10 mouse cellular contexts compared by ENCODE assay signal in genomic region chr10:127530945-127531344, GRCm38 (mm10). TPM values are rescaled to one million over a fixed set of nuclear protein-coding genes. Genes with fewer than 3 reads are reported as not detected.
DNase-seq lines count a peak whose midpoint lies in the region; ATAC-seq and TF ChIP-seq lines count a peak whose summit lies in the region.
"Had no signal": no experiment of that assay in that cellular context is flagged by ENCODE, and none has a peak within 500 bp of the region (broad histone marks: within the 10 kb centered on the region; RNA-seq: fewer than 3 reads in every experiment).

No protein-coding gene starts in this region.

- H3K27ac ChIP-seq in intestine, embryonic 14.5 days (ENCODE audit: low read depth): no peak overlapping the region
- H3K27ac ChIP-seq in intestine, postnatal 0 days (ENCODE audit: low read depth, low read length): no peak overlapping the region
- H3K27ac ChIP-seq in forebrain, embryonic 11.5 days (ENCODE audit: low read depth, low read length): 0 out of 2 replicates have a peak overlapping the region, but pooled peaks have one; percentile 21
- H3K27ac ChIP-seq in intestine, embryonic 16.5 days (ENCODE audit: low read length): no peak overlapping the region
- peak overlapping the region; percentile 77 for H3K27ac ChIP-seq in neural tube, embryonic 11.5 days (ENCODE audit: low read depth, low read length)

- H3K27me3 ChIP-seq in intestine, embryonic 14.5 days (replicated peaks; ENCODE audit: control insufficient read depth, insufficient read depth, low read length): peaks cover 100% of the 10 kb centered on the region
- H3K27me3 ChIP-seq in intestine, postnatal 0 days (replicated peaks; ENCODE audit: control insufficient read depth, insufficient read depth, low read length): peaks cover 99% of the 10 kb centered on the region
- peaks cover 98% of the 10 kb centered on the region for H3K27me3 ChIP-seq in forebrain, embryonic 11.5 days (ENCODE audit: control insufficient read depth, insufficient read depth, low read length)
- H3K27me3 ChIP-seq in intestine, embryonic 16.5 days (replicated peaks; ENCODE audit: control insufficient read depth, insufficient read depth, low read length): peaks cover 99% of the 10 kb centered on the region
- peaks cover 98% of the 10 kb centered on the region for H3K27me3 ChIP-seq in neural tube, embryonic 11.5 days (ENCODE audit: control insufficient read depth, insufficient read depth, low read length)

- no peak for ATAC-seq in intestine, embryonic 14.5 days (replicated peaks; ENCODE audit: low FRiP score, low TSS enrichment, low read depth)
- ATAC-seq in intestine, postnatal 0 days: no peak
- ATAC-seq in forebrain, embryonic 11.5 days (replicated peaks; ENCODE audit: low FRiP score): no peak
- ATAC-seq in intestine, embryonic 16.5 days: no peak
- ATAC-seq in neural tube, embryonic 11.5 days (ENCODE audit: insufficient read depth, low FRiP score, low TSS enrichment): no peak
- no peak for ATAC-seq in megakaryocyte-erythroid progenitor cell, adult 5-6 weeks (replicated peaks; ENCODE audit: low FRiP score, low TSS enrichment, poor library complexity, severe bottlenecking)
- ATAC-seq: liver, postnatal 0 days had no signal

- no peak overlapping the region for H3K4me3 ChIP-seq in intestine, embryonic 14.5 days (ENCODE audit: low read depth, low read length)
- H3K4me3 ChIP-seq in intestine, postnatal 0 days (ENCODE audit: low read depth, low read length): no peak overlapping the region
- peak overlapping the region; percentile 41 for H3K4me3 ChIP-seq in forebrain, embryonic 11.5 days (ENCODE audit: low read depth, low read length)
- peak overlapping the region; percentile 19 for H3K4me3 ChIP-seq in intestine, embryonic 16.5 days (ENCODE audit: low read length)
- peak overlapping the region; percentile 51 for H3K4me3 ChIP-seq in neural tube, embryonic 11.5 days (ENCODE audit: low read depth, low read length)

- no peak for DNase-seq in intestine, embryonic 14.5 days (ENCODE audit: low spot score)
- no peak for DNase-seq in forebrain, embryonic 11.5 days (ENCODE audit: low spot score)
- no peak for DNase-seq in neural tube, embryonic 11.5 days (ENCODE audit: low spot score)
- no peak for DNase-seq in adrenal gland, postnatal 4 days (ENCODE audit: low spot score in 2 of 2)
- no peak for DNase-seq in layer of hippocampus, postnatal 14 days (ENCODE audit: low spot score in 2 of 2)
- DNase-seq: liver, postnatal 0 days had no signal

- peaks cover 25% of the 10 kb centered on the region for H3K4me1 ChIP-seq in intestine, embryonic 14.5 days (replicated peaks; ENCODE audit: control insufficient read depth, insufficient read depth, low read length)
- H3K4me1 ChIP-seq in intestine, postnatal 0 days (replicated peaks; ENCODE audit: control insufficient read depth, insufficient read depth, low read length): peaks cover 7% of the 10 kb centered on the region
- H3K4me1 ChIP-seq in forebrain, embryonic 11.5 days (replicated peaks; ENCODE audit: control insufficient read depth, insufficient read depth, low read length): peaks cover 30% of the 10 kb centered on the region
- peaks cover 25% of the 10 kb centered on the region for H3K4me1 ChIP-seq in intestine, embryonic 16.5 days (ENCODE audit: control insufficient read depth, insufficient read depth, low read length)
- H3K4me1 ChIP-seq in neural tube, embryonic 11.5 days (ENCODE audit: control insufficient read depth, insufficient read depth, low read length): peaks cover 34% of the 10 kb centered on the region

- H3K4me2 ChIP-seq in intestine, embryonic 14.5 days (ENCODE audit: low read length): peak overlapping the region; percentile 22; the same call in 1 of the 2 replicates
- no peak overlapping the region for H3K4me2 ChIP-seq in intestine, postnatal 0 days (replicated peaks; ENCODE audit: low read depth)
- peak overlapping the region; percentile 49 for H3K4me2 ChIP-seq in forebrain, embryonic 11.5 days (ENCODE audit: low read depth, low read length, severe bottlenecking)
- 0 out of 2 replicates have a peak overlapping the region, but pooled peaks have one; percentile 12 for H3K4me2 ChIP-seq in intestine, embryonic 16.5 days (ENCODE audit: low read depth, low read length)
- H3K4me2 ChIP-seq in neural tube, embryonic 11.5 days (ENCODE audit: low read depth): peak overlapping the region; percentile 73

- no peak for TF ChIP-seq CTCF in intestine, postnatal 0 days (IDR thresholded peaks at IDR 0.05; ENCODE audit: low read depth)

- under 1% methylated on average over 19 of the region's 25 CpGs for WGBS in intestine, embryonic 14.5 days
- WGBS in intestine, postnatal 0 days: 2% methylated on average over 19 of the region's 25 CpGs
- 1% methylated on average over 24 of the region's 25 CpGs for WGBS in forebrain, embryonic 11.5 days
- WGBS in intestine, embryonic 16.5 days: 2% methylated on average over 21 of the region's 25 CpGs
- under 1% methylated on average over 25 of the region's 25 CpGs for WGBS in neural tube, embryonic 11.5 days

- no peaks in the 10 kb centered on the region for H3K9me3 ChIP-seq in intestine, embryonic 14.5 days (ENCODE audit: control insufficient read depth, low read length)
- no peaks in the 10 kb centered on the region for H3K9me3 ChIP-seq in intestine, postnatal 0 days (ENCODE audit: control insufficient read depth)
- H3K9me3 ChIP-seq in forebrain, embryonic 11.5 days (ENCODE audit: control insufficient read depth, low read length): no peaks in the 10 kb centered on the region
- no peaks in the 10 kb centered on the region for H3K9me3 ChIP-seq in intestine, embryonic 16.5 days (ENCODE audit: control insufficient read depth, low read length)
- H3K9me3 ChIP-seq in neural tube, embryonic 11.5 days (ENCODE audit: control insufficient read depth, low read length): no peaks in the 10 kb centered on the region

- no peaks in the 10 kb centered on the region for H3K36me3 ChIP-seq in intestine, embryonic 14.5 days (ENCODE audit: control insufficient read depth, insufficient read depth, low read length)
- no peaks in the 10 kb centered on the region for H3K36me3 ChIP-seq in intestine, postnatal 0 days (ENCODE audit: control insufficient read depth, insufficient read depth)
- H3K36me3 ChIP-seq in forebrain, embryonic 11.5 days (ENCODE audit: control insufficient read depth, insufficient read depth, low read length): no peaks in the 10 kb centered on the region
- no peaks in the 10 kb centered on the region for H3K36me3 ChIP-seq in intestine, embryonic 16.5 days (ENCODE audit: control insufficient read depth, insufficient read depth, low read length)
- H3K36me3 ChIP-seq in neural tube, embryonic 11.5 days (ENCODE audit: control insufficient read depth, insufficient read depth, low read length): no peaks in the 10 kb centered on the region

- no peak overlapping the region for H3K9ac ChIP-seq in intestine, embryonic 14.5 days (ENCODE audit: low read length)
- H3K9ac ChIP-seq in intestine, postnatal 0 days (ENCODE audit: low read depth, low read length): no peak overlapping the region
- H3K9ac ChIP-seq in forebrain, embryonic 11.5 days (ENCODE audit: low read length): peak overlapping the region; percentile 12; the same call in 1 of the 2 replicates
- peak overlapping the region; percentile 19; the same call in 1 of the 2 replicates for H3K9ac ChIP-seq in intestine, embryonic 16.5 days (ENCODE audit: low read depth, low read length)
- H3K9ac ChIP-seq in neural tube, embryonic 11.5 days (ENCODE audit: low read length): peak overlapping the region; percentile 37
- H3K9ac ChIP-seq: liver, postnatal 0 days had no signal

RNA-seq across cellular contexts. Expression of gene Nxph4, which starts 3.4 kb away (rescaled TPM):
- polyA plus RNA-seq in intestine, embryonic 14.5 days (2014; fragmentation: Nextera tagmentation; extraction: Ambion mirVana): 4.0 and 5.5 TPM in 2 replicates
- 2.9 and 4.5 TPM in 2 replicates for polyA plus RNA-seq in intestine, postnatal 0 days (2015; fragmentation: Nextera tagmentation; extraction: Ambion mirVana)
- 37.6 and 40.4 TPM in 2 replicates for polyA plus RNA-seq in forebrain, embryonic 11.5 days (2014; fragmentation: Nextera tagmentation; extraction: Ambion mirVana)
- 4.3 and 4.4 TPM in 2 replicates for polyA plus RNA-seq in intestine, embryonic 16.5 days (2015; fragmentation: Nextera tagmentation; extraction: Ambion mirVana)
- polyA plus RNA-seq in neural tube, embryonic 11.5 days (2014; fragmentation: Nextera tagmentation; extraction: Ambion mirVana): 45.7 and 46.8 TPM in 2 replicates
- not detected in 2 replicates for total RNA-seq in megakaryocyte-erythroid progenitor cell, adult 5-6 weeks (2014; fragmentation: Nextera tagmentation)
- not detected in 2 replicates for total RNA-seq in megakaryocyte-erythroid progenitor cell, adult 5-6 weeks (2017)
- 10 to 100 TPM; 13.6 to 14.0 TPM for total RNA-seq in adrenal gland, postnatal 4 days (2021)
- total RNA-seq in layer of hippocampus, postnatal 14 days (2021): 1 to 10 TPM; 2.7 TPM
- total RNA-seq: monocyte, adult 5-6 weeks had no signal
- polyA plus RNA-seq: liver, postnatal 0 days had no signal

RNA-seq across cellular contexts. Expression of gene Shmt2, which starts 8.7 kb away (rescaled TPM):
- 132 and 142 TPM in 2 replicates for polyA plus RNA-seq in intestine, embryonic 14.5 days (2014; fragmentation: Nextera tagmentation; extraction: Ambion mirVana)
- 26.2 and 26.7 TPM in 2 replicates for polyA plus RNA-seq in intestine, postnatal 0 days (2015; fragmentation: Nextera tagmentation; extraction: Ambion mirVana)
- 112 and 123 TPM in 2 replicates for polyA plus RNA-seq in forebrain, embryonic 11.5 days (2014; fragmentation: Nextera tagmentation; extraction: Ambion mirVana)
- 146 and 170 TPM in 2 replicates for polyA plus RNA-seq in intestine, embryonic 16.5 days (2015; fragmentation: Nextera tagmentation; extraction: Ambion mirVana)
- polyA plus RNA-seq in neural tube, embryonic 11.5 days (2014; fragmentation: Nextera tagmentation; extraction: Ambion mirVana): 82.1 and 91.5 TPM in 2 replicates
- 159 and 164 TPM in 2 replicates for total RNA-seq in megakaryocyte-erythroid progenitor cell, adult 5-6 weeks (2014; fragmentation: Nextera tagmentation)
- 76.6 and 87.1 TPM in 2 replicates for total RNA-seq in megakaryocyte-erythroid progenitor cell, adult 5-6 weeks (2017)
- total RNA-seq in adrenal gland, postnatal 4 days (2021): 10 to 100 TPM; 66.7 to 69.4 TPM
- total RNA-seq in layer of hippocampus, postnatal 14 days (2021): 10 to 100 TPM; 33.0 to 35.5 TPM

RNA-seq across cellular contexts. Expression of gene Ndufa4l2, which starts 16.2 kb away (rescaled TPM):
- polyA plus RNA-seq in intestine, embryonic 14.5 days (2014; fragmentation: Nextera tagmentation; extraction: Ambion mirVana): 25.9 and 28.5 TPM in 2 replicates
- polyA plus RNA-seq in intestine, postnatal 0 days (2015; fragmentation: Nextera tagmentation; extraction: Ambion mirVana): 19.9 and 21.9 TPM in 2 replicates
- 5.9 and 6.1 TPM in 2 replicates for polyA plus RNA-seq in forebrain, embryonic 11.5 days (2014; fragmentation: Nextera tagmentation; extraction: Ambion mirVana)
- 64.5 and 64.6 TPM in 2 replicates for polyA plus RNA-seq in intestine, embryonic 16.5 days (2015; fragmentation: Nextera tagmentation; extraction: Ambion mirVana)
- 2.4 and 3.4 TPM in 2 replicates for polyA plus RNA-seq in neural tube, embryonic 11.5 days (2014; fragmentation: Nextera tagmentation; extraction: Ambion mirVana)
- total RNA-seq in megakaryocyte-erythroid progenitor cell, adult 5-6 weeks (2014; fragmentation: Nextera tagmentation): not detected in 2 replicates
- total RNA-seq in megakaryocyte-erythroid progenitor cell, adult 5-6 weeks (2017): not detected in 2 replicates
- total RNA-seq in adrenal gland, postnatal 4 days (2021): 10 to 100 TPM; 57.2 to 71.7 TPM
- total RNA-seq in layer of hippocampus, postnatal 14 days (2021): 1 to 10 TPM; 4.8 to 6.9 TPM
- total RNA-seq: monocyte, adult 5-6 weeks had no signal

RNA-seq across cellular contexts. Expression of gene Stac3, which starts 29.5 kb away (rescaled TPM):
- polyA plus RNA-seq in intestine, embryonic 14.5 days (2014; fragmentation: Nextera tagmentation; extraction: Ambion mirVana): 0.32 TPM in 1 of 2 replicates, not detected in the other
- polyA plus RNA-seq in intestine, postnatal 0 days (2015; fragmentation: Nextera tagmentation; extraction: Ambion mirVana): 0.17 TPM in 1 of 2 replicates, not detected in the other
- not detected in 2 replicates for polyA plus RNA-seq in forebrain, embryonic 11.5 days (2014; fragmentation: Nextera tagmentation; extraction: Ambion mirVana)
- 0.32 and 0.67 TPM in 2 replicates for polyA plus RNA-seq in intestine, embryonic 16.5 days (2015; fragmentation: Nextera tagmentation; extraction: Ambion mirVana)
- 0.50 and 0.95 TPM in 2 replicates for polyA plus RNA-seq in neural tube, embryonic 11.5 days (2014; fragmentation: Nextera tagmentation; extraction: Ambion mirVana)
- total RNA-seq in megakaryocyte-erythroid progenitor cell, adult 5-6 weeks (2014; fragmentation: Nextera tagmentation): not detected in 2 replicates
- total RNA-seq in megakaryocyte-erythroid progenitor cell, adult 5-6 weeks (2017): not detected in 2 replicates
- total RNA-seq in adrenal gland, postnatal 4 days (2021): 10 to 100 TPM in 1 of 2 experiments, 1 to 10 TPM in 1; 6.4 to 11.5 TPM
- 1 to 10 TPM; 5.0 to 6.4 TPM for total RNA-seq in layer of hippocampus, postnatal 14 days (2021)

Comparison
In these comparisons a context has a peak if more than half of its experiments do, and no peak if none do; other contexts are left out.
1. H3K4me3 ChIP-seq: peak in forebrain, embryonic 11.5 days (single experiment), intestine, embryonic 16.5 days (single experiment) and neural tube, embryonic 11.5 days (single experiment); none in intestine, embryonic 14.5 days (single experiment) and intestine, postnatal 0 days (single experiment).
2. H3K9ac ChIP-seq: peak in forebrain, embryonic 11.5 days (single experiment), intestine, embryonic 16.5 days (single experiment) and neural tube, embryonic 11.5 days (single experiment); none in intestine, embryonic 14.5 days (single experiment) and intestine, postnatal 0 days (single experiment).
3. H3K27ac ChIP-seq: peak in forebrain, embryonic 11.5 days (single experiment) and neural tube, embryonic 11.5 days (single experiment); none in intestine, embryonic 14.5 days (single experiment), intestine, postnatal 0 days (single experiment) and intestine, embryonic 16.5 days (single experiment).